Mouse (Mus musculus) embryonic facial prominence, embryonic 15.5 days (tissue): Measurements from ENCODE around the gene Pde4b. TPM values are rescaled to one million over a fixed set of nuclear protein-coding genes. Genes with fewer than 3 reads are reported as not detected.

ENCODE experiments used
- ATAC-seq: fragments of 200-750 bp; cut with Nextera tagmentation; 2 replicates; pipeline ENCODE4 v1.8.0; 2017; ENCODE audit warnings: low read depth, moderate TSS enrichment; ENCODE audit not compliant: insufficient number of reproducible peaks, low FRiP score, low TSS enrichment
- H3K27ac ChIP-seq: fragments of 300-500 bp; sonication (generic); replicated peaks from 2 replicates; pipeline ENCODE4 v1.5.1; 2015; ENCODE audit warnings: mild to moderate bottlenecking, inconsistent platforms
- H3K27me3 ChIP-seq: fragments of 300-500 bp; sonication (generic); 2 replicates; pipeline ENCODE4 v1.6.1; 2015; ENCODE audit warnings: inconsistent platforms
- H3K36me3 ChIP-seq: fragments of 300-500 bp; sonication (generic); 2 replicates; pipeline ENCODE4 v1.6.1; 2015; ENCODE audit warnings: mild to moderate bottlenecking, inconsistent platforms
- H3K4me1 ChIP-seq: fragments of 300-500 bp; sonication (generic); 2 replicates; pipeline ENCODE4 v1.6.1; 2015; ENCODE audit warnings: inconsistent platforms
- H3K4me2 ChIP-seq: fragments of 300-500 bp; sonication (generic); replicated peaks from 2 replicates; pipeline ENCODE4 v1.6.1; 2015; ENCODE audit warnings: mild to moderate bottlenecking, inconsistent platforms
- H3K4me3 ChIP-seq: fragments of 300-500 bp; sonication (generic); replicated peaks from 2 replicates; pipeline ENCODE4 v1.5.1; 2015; ENCODE audit warnings: mild to moderate bottlenecking, inconsistent platforms
- H3K9ac ChIP-seq: fragments of 300-500 bp; sonication (generic); 2 replicates; pipeline ENCODE4 v1.6.1; 2015; ENCODE audit warnings: inconsistent platforms
- H3K9me3 ChIP-seq: fragments of 300-500 bp; sonication (generic); replicated peaks from 2 replicates; pipeline ENCODE4 v1.6.1; 2016; ENCODE audit warnings: inconsistent platforms
- WGBS: fragments of 180-500 bp; shearing (Covaris S2); methylation state at CpG from one replicate; pipeline ENCODE4 v1.1.7; 2015; 5-methylcytosine and 5-hydroxymethylcytosine counted together
- polyA plus RNA-seq: library from polyadenylated mRNA; unstranded; fragments of >200 nt; fragmentation: Nextera tagmentation; extraction: Ambion mirVana; gene quantifications from 2 replicates; pipeline ENCODE4 v1.2.1, GENCODE M21; 2015

Pde4b gene
- polyA plus RNA-seq, 1 experiment from 2014 or later, result 17.1 TPM

DNA sequence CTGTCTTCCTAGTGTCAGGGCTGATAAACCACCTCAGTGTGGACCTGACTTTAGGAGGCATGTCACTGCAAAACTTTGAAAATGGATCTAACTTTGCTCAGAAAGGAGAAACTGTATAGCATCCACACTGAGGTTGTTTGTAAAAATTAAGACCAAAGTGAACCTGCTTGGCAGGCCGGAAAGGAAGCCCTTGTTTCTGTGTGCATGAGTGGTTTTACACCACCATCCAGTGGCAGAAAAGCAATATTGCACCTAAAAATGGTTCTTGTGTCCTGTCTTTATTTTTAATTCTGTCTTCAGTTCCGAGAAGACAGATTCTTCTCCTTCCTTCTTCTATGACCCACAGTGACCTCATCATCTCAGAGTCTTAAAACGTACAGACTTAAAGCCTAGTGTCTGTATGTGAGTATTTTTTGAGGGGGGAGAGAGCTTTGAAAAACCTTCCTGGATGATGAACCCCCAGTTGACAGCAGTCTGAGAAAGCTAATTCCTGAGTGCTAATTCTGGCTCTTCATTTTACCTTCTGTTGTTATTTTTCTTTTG, 569.2 kb downstream of the Pde4b start:
- Histone ChIP-seq H3K27me3 (no peaks in the 10 kb centered on the region), H3K27ac (no peak overlapping the region), H3K9ac (no peak overlapping the region), H3K9me3 (no peaks in the 10 kb centered on the region), H3K4me1 (no peaks in the 10 kb centered on the region), H3K36me3 (no peaks in the 10 kb centered on the region), H3K4me2 (no peak overlapping the region), H3K4me3 (no peak overlapping the region)
- 6% methylated on average over 3 of the region's 3 CpGs for WGBS
- ATAC-seq, result no peak

Other genes starting within 250 kb of the Pde4b start
- gene B020004J07Rik, start 243.5 kb upstream of the Pde4b start, polyA plus RNA-seq, result not detected in 2 replicates
- 0.43 and 0.50 TPM in 2 replicates for gene C130073F10Rik, start 193.8 kb upstream of the Pde4b start, polyA plus RNA-seq
- not detected in 2 replicates for gene Gm12800, start 178.4 kb upstream of the Pde4b start, polyA plus RNA-seq
- gene Gm12794, start 147.1 kb upstream of the Pde4b start, polyA plus RNA-seq, result not detected in 2 replicates
- gene Gm12790, start 106.5 kb upstream of the Pde4b start, polyA plus RNA-seq, result not detected in 2 replicates
- not detected in 2 replicates for gene Gm12789, start 100.9 kb upstream of the Pde4b start, polyA plus RNA-seq